Mouse (Mus musculus) T-helper 1 cell (primary cell): Measurements from ENCODE around the gene R3hdm2.

Experiments used
- in situ Hi-C: fragments of 300-600 bp; cut with MboI, MseI; formaldehyde crosslinking; loops from one replicate; pipeline ENCODE4 v1.15.1; 2025; ENCODE audit warnings: high pct_unique_total_duplicates

Gene R3hdm2

GRCm38 (mm10) chr10:127515983-127516459, 135.9 kb downstream of the R3hdm2 start:
- in situ Hi-C loops: loop anchor here (10.0 kb wide), 1 partner anchor 569 kb away; the partner anchor contains the start of gene Atp5b

- in situ Hi-C loops: loop anchor here (10.0 kb wide), 1 partner anchor 568 kb away; the partner anchor contains the start of gene Atp5b
Measured at GRCm38 (mm10) chr10:127516576-127517260, 136.6 kb downstream of the R3hdm2 start.

GRCm38 (mm10) chr10:127517941-127518340, 137.8 kb downstream of the R3hdm2 start:
- in situ Hi-C loops: loop anchor here (10.0 kb wide), 1 partner anchor 567 kb away; the partner anchor contains the start of gene Atp5b

GRCm38 (mm10) chr10:127519041-127519701, 139.0 kb downstream of the R3hdm2 start:
- in situ Hi-C loops: loop anchor here (10.0 kb wide), 1 partner anchor 566 kb away; the partner anchor contains the start of gene Atp5b

GRCm38 (mm10) chr10:127519903-127520713, 140.0 kb downstream of the R3hdm2 start:
- in situ Hi-C loops: loop anchor here (10.0 kb wide), 1 partner anchor 565 kb away; the partner anchor contains the start of gene Atp5b

GRCm38 (mm10) chr10:127520714-127521357, 140.7 kb downstream of the R3hdm2 start:
- in situ Hi-C loops: no loop called here

GRCm38 (mm10) chr10:127521611-127522080, 141.5 kb downstream of the R3hdm2 start:
- in situ Hi-C loops: no loop called here

- in situ Hi-C loops: no loop called here
Measured at GRCm38 (mm10) chr10:127522088-127522581, 142.0 kb downstream of the R3hdm2 start, which contains the start of gene Shmt2. Gene Shmt2, minus strand, starts transcription at chr10:127522444.

GRCm38 (mm10) chr10:127524646-127525255, 144.6 kb downstream of the R3hdm2 start:
- in situ Hi-C loops: no loop called here

- in situ Hi-C loops: no loop called here
Measured at GRCm38 (mm10) chr10:127526048-127526447, 145.9 kb downstream of the R3hdm2 start.

- in situ Hi-C loops: no loop called here
Measured at GRCm38 (mm10) chr10:127526681-127527080, 146.6 kb downstream of the R3hdm2 start.

GRCm38 (mm10) chr10:127527481-127527880, 147.4 kb downstream of the R3hdm2 start:
- in situ Hi-C loops: no loop called here

GRCm38 (mm10) chr10:127530945-127531344, 150.8 kb downstream of the R3hdm2 start:
- in situ Hi-C loops: no loop called here

GRCm38 (mm10) chr10:127531548-127531947, 151.4 kb downstream of the R3hdm2 start:
- in situ Hi-C loops: no loop called here

GRCm38 (mm10) chr10:127534036-127534928, 154.2 kb downstream of the R3hdm2 start, which contains the start of gene Nxph4:
Gene Nxph4, minus strand, starts transcription at chr10:127534559.
- in situ Hi-C loops: no loop called here

- in situ Hi-C loops: no loop called here
Measured at GRCm38 (mm10) chr10:127534929-127535384, 154.8 kb downstream of the R3hdm2 start.

- in situ Hi-C loops: no loop called here
Measured at GRCm38 (mm10) chr10:127536586-127537314, 156.6 kb downstream of the R3hdm2 start.

GRCm38 (mm10) chr10:127537854-127538583, 157.9 kb downstream of the R3hdm2 start:
- in situ Hi-C loops: no loop called here
